Mouse (Mus musculus): ENCODE data around the gene Gm10306. TPM values are rescaled to one million over a fixed set of nuclear protein-coding genes. Genes with fewer than 3 reads are reported as not detected.

Gm10306 gene
- polyA plus RNA-seq, 1 experiment from 2014 or later: not detected

GRCm38 (mm10) chr4:94561954-94562648, 5.8 kb downstream of the Gm10306 start:
- 0 out of 2 replicates have a peak, but pooled peaks cover 2% of the 10 kb centered on the region for H3K36me3 ChIP-seq
- no peak overlapping the region for H3K4me3 ChIP-seq
- H3K27me3 ChIP-seq: no peaks in the 10 kb centered on the region
- no peak overlapping the region for H3K4me2 ChIP-seq
- H3K9me3 ChIP-seq: no peaks in the 10 kb centered on the region
- no peak for ATAC-seq (ENCODE audit: insufficient number of reproducible peaks, insufficient read depth, low FRiP score, low TSS enrichment, low read depth)
- WGBS: 78% methylated on average over 7 of the region's 7 CpGs
- no peak overlapping the region for H3K9ac ChIP-seq
- H3K27ac ChIP-seq: no peak overlapping the region
- no peaks in the 10 kb centered on the region; the same call in 1 of the 2 replicates for H3K4me1 ChIP-seq

GRCm38 (mm10) chr4:94564297-94564696, 8.0 kb downstream of the Gm10306 start:
- H3K27me3 ChIP-seq: no peaks in the 10 kb centered on the region
- no peak overlapping the region for H3K4me3 ChIP-seq
- no peak for ATAC-seq (ENCODE audit: insufficient number of reproducible peaks, insufficient read depth, low FRiP score, low TSS enrichment, low read depth)
- peaks cover 8% of the 10 kb centered on the region for H3K36me3 ChIP-seq
- no peaks in the 10 kb centered on the region for H3K4me1 ChIP-seq
- H3K4me2 ChIP-seq: no peak overlapping the region
- no peak overlapping the region for H3K9ac ChIP-seq
- no peaks in the 10 kb centered on the region for H3K9me3 ChIP-seq
- no peak overlapping the region for H3K27ac ChIP-seq

- no peak overlapping the region for H3K27ac ChIP-seq
- H3K27me3 ChIP-seq: no peaks in the 10 kb centered on the region
- H3K36me3 ChIP-seq: peaks cover 38% of the 10 kb centered on the region
- WGBS: 94% methylated on average over 4 of the region's 4 CpGs
- H3K9ac ChIP-seq: no peak overlapping the region
- no peak for ATAC-seq (ENCODE audit: insufficient number of reproducible peaks, insufficient read depth, low FRiP score, low TSS enrichment, low read depth)
- no peaks in the 10 kb centered on the region for H3K9me3 ChIP-seq
- H3K4me1 ChIP-seq: no peaks in the 10 kb centered on the region
- no peak overlapping the region for H3K4me2 ChIP-seq
- no peak overlapping the region for H3K4me3 ChIP-seq
Measured at GRCm38 (mm10) chr4:94572677-94573076, 16.3 kb downstream of the Gm10306 start.

GRCm38 (mm10) chr4:94591765-94592381, 35.5 kb downstream of the Gm10306 start:
- 91% methylated on average over 4 of the region's 4 CpGs for WGBS
- no peak for ATAC-seq (ENCODE audit: insufficient number of reproducible peaks, insufficient read depth, low FRiP score, low TSS enrichment, low read depth)
- no peak overlapping the region for H3K9ac ChIP-seq

GRCm38 (mm10) chr4:94592709-94593108, 36.4 kb downstream of the Gm10306 start:
- Histone ChIP-seq H3K4me1 (no peaks in the 10 kb centered on the region), H3K9ac (no peak overlapping the region), H3K36me3 (no peaks in the 10 kb centered on the region), H3K4me3 (no peak overlapping the region), H3K27ac (no peak overlapping the region), H3K4me2 (no peak overlapping the region), H3K9me3 (no peaks in the 10 kb centered on the region), H3K27me3 (no peaks in the 10 kb centered on the region)
- no peak for ATAC-seq (ENCODE audit: insufficient number of reproducible peaks, insufficient read depth, low FRiP score, low TSS enrichment, low read depth)

More at GRCm38 (mm10) chr4:94591765-94592381, 35.5 kb downstream of the Gm10306 start:
- Histone ChIP-seq H3K27me3 (no peaks in the 10 kb centered on the region), H3K4me1 (no peaks in the 10 kb centered on the region), H3K4me2 (no peak overlapping the region), H3K9me3 (no peaks in the 10 kb centered on the region), H3K4me3 (no peak overlapping the region), H3K27ac (no peak overlapping the region), H3K36me3 (no peaks in the 10 kb centered on the region)

- ATAC-seq (ENCODE audit: insufficient number of reproducible peaks, insufficient read depth, low FRiP score, low TSS enrichment, low read depth): no peak
- WGBS: 79% methylated on average over 4 of the region's 4 CpGs
- H3K9me3 ChIP-seq: no peaks in the 10 kb centered on the region
- H3K36me3 ChIP-seq: no peaks in the 10 kb centered on the region
- peak overlapping the region; percentile 66 for H3K4me3 ChIP-seq
- H3K9ac ChIP-seq: no peak overlapping the region
- no peaks in the 10 kb centered on the region for H3K27me3 ChIP-seq
- H3K27ac ChIP-seq: no peak overlapping the region
- H3K4me1 ChIP-seq: peaks cover 17% of the 10 kb centered on the region
- peak overlapping the region; percentile 80 for H3K4me2 ChIP-seq
Measured at GRCm38 (mm10) chr4:94601395-94601794, 45.0 kb downstream of the Gm10306 start.

- peak overlapping the region; percentile 96 for H3K9ac ChIP-seq
- H3K4me1 ChIP-seq: peaks cover 17% of the 10 kb centered on the region
- no peak for ATAC-seq (ENCODE audit: insufficient number of reproducible peaks, insufficient read depth, low FRiP score, low TSS enrichment, low read depth)
- no peaks in the 10 kb centered on the region for H3K36me3 ChIP-seq
- H3K9me3 ChIP-seq: no peaks in the 10 kb centered on the region
- H3K27me3 ChIP-seq: no peaks in the 10 kb centered on the region
- under 1% methylated on average over 33 of the region's 33 CpGs for WGBS
- peak overlapping the region; percentile 80 for H3K4me2 ChIP-seq
- H3K4me3 ChIP-seq: peak overlapping the region; percentile 66
- peak overlapping the region; percentile 88 for H3K27ac ChIP-seq
Measured at GRCm38 (mm10) chr4:94602496-94603030, 46.2 kb downstream of the Gm10306 start.

- under 1% methylated on average over 61 of the region's 61 CpGs for WGBS
- Histone ChIP-seq H3K27ac (peak within 1 kb of the TSS; percentile 88), H3K9ac (peak within 1 kb of the TSS; percentile 96), H3K4me3 (peak within 1 kb of the TSS; percentile 66), H3K27me3 (no peaks in the 10 kb centered on the region), H3K4me2 (peak within 1 kb of the TSS; percentile 80), H3K36me3 (no peaks in the 10 kb centered on the region), H3K9me3 (no peaks in the 10 kb centered on the region), H3K4me1 (peaks cover 17% of the 10 kb centered on the region)
- peak; percentile 100 for ATAC-seq (ENCODE audit: insufficient number of reproducible peaks, insufficient read depth, low FRiP score, low TSS enrichment, low read depth)
Measured at GRCm38 (mm10) chr4:94603031-94603629, 46.8 kb downstream of the Gm10306 start, which contains the start of gene Plaa. Gene Plaa (minus strand): TSS chr4:94603244.

GRCm38 (mm10) chr4:94604452-94605019, 48.2 kb downstream of the Gm10306 start:
- no peaks in the 10 kb centered on the region for H3K9me3 ChIP-seq
- H3K36me3 ChIP-seq: no peaks in the 10 kb centered on the region
- H3K4me3 ChIP-seq: no peak overlapping the region
- H3K27ac ChIP-seq: no peak overlapping the region
- ATAC-seq (ENCODE audit: insufficient number of reproducible peaks, insufficient read depth, low FRiP score, low TSS enrichment, low read depth): no peak
- WGBS: 87% methylated on average over 2 of the region's 2 CpGs
- peak overlapping the region; percentile 80 for H3K4me2 ChIP-seq
- no peak overlapping the region for H3K9ac ChIP-seq
- H3K27me3 ChIP-seq: no peaks in the 10 kb centered on the region
- H3K4me1 ChIP-seq: peaks cover 17% of the 10 kb centered on the region

GRCm38 (mm10) chr4:94605591-94605990, 49.2 kb downstream of the Gm10306 start:
- ATAC-seq (ENCODE audit: insufficient number of reproducible peaks, insufficient read depth, low FRiP score, low TSS enrichment, low read depth): no peak
- Histone ChIP-seq H3K9ac (no peak overlapping the region), H3K4me2 (no peak overlapping the region), H3K4me1 (peaks cover 15% of the 10 kb centered on the region), H3K27me3 (no peaks in the 10 kb centered on the region), H3K27ac (no peak overlapping the region), H3K4me3 (no peak overlapping the region), H3K9me3 (no peaks in the 10 kb centered on the region), H3K36me3 (no peaks in the 10 kb centered on the region)
- 90% methylated on average over 2 of the region's 2 CpGs for WGBS
